Mouse (Mus musculus) inflammation-experienced regulatory T-cells, adult 6 months (primary cell): ENCODE measurements around the gene Plch2. TPM values are rescaled to one million over a fixed set of nuclear protein-coding genes. Genes with fewer than 3 reads are reported as not detected.

Experiments used
- ATAC-seq: one replicate; pipeline ENCODE4 v1.8.0; 2017
- polyA plus RNA-seq, 3 experiments: library from polyadenylated mRNA; unstranded; fragments of 100-300 nt; shearing (Covaris generic); gene quantifications; one replicate each; pipeline ENCODE4 v1.2.1; 2017

Gene Plch2
- polyA plus RNA-seq, 3 experiments from 2014 or later = not detected

DNA sequence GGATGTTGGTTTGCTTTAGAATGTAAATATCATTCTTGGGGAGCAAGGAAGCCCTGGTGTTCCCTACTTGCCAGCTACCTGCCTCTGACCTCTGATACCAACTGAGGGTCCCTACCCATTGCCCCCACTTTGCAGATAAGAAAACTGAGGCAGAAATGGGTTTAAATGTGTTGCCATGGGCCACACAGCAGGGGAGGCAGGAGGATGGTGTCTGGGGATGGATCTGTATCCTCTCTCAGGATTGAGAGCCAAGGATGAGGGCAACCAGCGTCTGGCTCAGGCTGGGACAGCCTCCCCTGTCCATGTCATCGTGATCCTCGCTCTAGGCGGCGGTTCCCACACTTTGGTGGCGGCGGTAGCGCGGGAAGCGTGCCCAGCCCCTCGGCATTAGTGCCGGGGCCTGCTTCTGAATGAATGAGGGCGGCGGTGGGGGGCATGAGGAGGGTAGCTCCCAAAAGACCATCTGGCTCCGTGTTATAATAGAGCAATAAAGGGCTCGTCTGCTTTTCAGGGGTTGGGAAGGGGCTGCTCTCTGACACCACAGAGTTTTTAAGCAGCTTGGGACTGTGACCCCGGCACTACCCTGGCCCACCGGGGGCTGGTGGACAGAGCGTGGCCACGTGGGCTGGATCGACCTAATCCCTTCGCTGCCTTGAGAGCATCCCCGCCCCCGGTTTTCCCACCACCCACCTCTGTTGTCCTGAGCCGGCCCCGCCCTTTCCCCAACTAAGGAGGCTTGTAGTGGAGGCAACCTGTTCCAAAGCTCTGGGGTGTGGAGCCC, 103.9 kb downstream of the Plch2 start:
- no peak for ATAC-seq

DNA sequence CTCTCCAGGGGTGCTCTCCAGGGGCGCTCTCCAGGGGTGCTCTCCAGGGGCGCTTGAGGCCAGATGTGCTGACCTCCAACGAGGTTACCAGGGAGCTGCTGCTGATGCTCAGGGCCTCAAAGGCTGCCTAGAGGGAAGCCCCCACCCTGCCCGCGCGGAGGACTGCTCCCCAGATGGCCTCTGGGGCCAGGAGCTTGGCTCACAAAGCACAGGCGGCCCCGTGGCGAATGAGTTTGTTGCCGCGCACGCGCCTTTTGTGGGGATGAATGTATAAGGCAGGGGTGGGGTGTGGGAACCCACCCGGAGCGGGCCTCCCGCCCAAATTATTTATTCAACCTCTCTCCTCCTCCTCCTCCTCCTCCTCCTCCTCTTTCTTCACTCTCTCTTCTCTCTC, 107.0 kb downstream of the Plch2 start:
- ATAC-seq = no peak

DNA sequence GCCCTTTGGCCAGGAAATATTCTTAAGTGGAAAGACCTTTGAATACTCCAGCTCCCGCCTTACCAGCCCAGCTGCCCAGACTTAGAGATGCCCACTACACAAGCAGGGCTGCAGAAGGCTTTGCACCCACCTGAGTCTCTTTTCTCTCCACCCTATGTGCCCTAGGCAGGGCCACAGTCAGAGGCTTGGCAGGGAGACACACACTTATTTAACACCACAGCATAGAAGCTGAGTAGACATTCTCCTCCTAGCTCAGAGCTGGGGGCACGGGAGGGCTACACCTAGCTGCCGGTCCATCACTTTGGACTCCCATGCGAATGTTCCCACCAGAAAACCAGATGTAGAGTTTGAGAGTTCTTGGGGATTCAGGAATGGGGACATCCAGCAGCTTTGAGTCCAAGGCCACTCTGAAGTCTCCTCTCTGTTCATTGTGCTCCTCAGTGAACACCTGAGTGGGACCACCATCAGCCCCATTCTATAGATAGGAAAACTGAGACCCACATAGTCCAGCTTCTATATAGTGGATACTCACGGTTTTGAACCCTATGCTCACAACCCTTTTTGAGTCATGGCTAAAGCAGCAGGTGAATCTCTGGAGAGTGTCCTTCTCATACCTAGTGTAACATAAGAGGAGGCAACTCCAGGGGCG, 107.5 kb downstream of the Plch2 start:
- no peak for ATAC-seq

DNA sequence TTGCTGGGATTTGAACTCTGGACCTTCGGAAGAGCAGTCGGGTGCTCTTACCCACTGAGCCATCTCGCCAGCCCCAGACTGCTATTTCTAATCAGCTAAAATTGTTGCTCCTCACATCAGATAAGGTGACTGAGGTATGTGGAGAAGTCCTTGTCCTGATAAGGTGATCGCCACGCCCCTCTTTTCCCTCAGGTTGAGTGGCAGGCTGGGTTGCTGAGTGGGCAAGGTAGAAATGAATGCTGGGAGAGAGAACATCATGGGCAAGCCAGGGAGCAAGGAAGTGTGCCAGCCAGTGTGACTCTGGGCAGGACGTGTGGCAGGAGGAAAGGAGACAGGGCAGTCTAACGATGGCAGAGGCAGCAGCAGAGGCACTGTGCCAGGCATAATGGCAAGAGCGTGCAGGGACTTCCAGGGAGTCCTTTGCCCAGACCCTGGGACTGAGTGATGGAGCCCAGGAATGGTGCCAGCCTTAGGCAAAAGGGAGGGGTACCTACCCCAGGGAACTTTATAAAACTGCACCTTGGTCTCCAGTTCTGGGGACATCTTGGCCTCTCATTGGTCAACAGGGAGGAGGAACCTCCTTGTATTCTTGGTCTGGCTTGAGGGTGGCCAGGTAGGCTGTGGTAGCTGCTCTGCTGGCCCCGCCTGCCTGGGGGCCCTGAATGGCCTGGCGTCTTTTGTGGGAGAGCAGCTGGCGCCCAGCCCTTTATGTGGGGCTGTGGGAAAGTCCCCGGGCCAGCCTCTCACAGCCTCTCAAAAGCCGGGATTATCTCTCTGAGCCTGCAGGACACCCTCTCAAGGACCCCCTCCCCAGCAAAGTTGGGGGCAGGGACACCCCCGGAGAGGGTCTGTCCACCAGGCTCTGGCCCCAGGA, 108.3 kb downstream of the Plch2 start:
- ATAC-seq = no peak

DNA sequence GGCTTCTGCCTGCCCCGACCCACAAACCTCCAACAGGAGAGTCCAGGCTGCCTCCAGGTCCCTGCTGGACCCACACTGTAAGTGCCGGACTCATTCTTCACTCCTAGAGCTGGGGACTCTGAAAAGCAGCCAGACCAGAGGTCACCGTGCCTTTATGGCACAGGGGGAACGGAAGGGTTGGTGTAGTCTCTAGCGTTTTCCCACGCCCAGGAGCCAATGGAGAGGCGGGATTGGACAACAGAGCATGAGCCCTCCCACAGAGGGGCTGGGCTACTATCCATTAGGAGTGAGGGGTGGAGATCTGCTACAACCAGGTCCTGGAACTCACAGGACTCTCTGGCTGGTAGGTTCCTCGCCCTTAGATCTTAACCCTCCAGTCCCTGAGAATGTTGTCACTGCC, 110.3 kb downstream of the Plch2 start:
- no peak for ATAC-seq

DNA sequence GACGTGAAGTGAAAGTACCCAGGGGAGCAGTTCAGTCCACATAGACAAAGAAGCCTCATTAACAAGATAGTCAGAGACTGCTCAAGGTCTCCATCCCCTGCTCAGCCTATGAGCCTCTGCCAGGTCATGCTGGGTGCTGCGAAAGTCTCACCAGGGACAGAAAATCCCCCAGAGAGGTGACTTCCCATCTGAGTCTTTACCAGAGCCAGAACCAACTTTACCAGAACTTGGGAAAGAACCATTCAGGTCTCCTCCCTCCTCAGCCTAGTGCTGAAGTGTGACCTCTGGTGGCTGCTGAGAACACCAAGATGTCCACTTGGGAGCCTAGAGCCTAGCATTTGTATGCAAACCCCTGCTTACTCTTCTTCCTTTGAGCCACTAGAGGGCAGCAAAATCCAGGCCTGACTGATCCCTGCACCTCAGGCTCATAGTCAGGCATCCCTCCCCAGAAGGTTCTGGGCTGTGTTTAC, 112.4 kb downstream of the Plch2 start:
- peak; percentile 63 for ATAC-seq

DNA sequence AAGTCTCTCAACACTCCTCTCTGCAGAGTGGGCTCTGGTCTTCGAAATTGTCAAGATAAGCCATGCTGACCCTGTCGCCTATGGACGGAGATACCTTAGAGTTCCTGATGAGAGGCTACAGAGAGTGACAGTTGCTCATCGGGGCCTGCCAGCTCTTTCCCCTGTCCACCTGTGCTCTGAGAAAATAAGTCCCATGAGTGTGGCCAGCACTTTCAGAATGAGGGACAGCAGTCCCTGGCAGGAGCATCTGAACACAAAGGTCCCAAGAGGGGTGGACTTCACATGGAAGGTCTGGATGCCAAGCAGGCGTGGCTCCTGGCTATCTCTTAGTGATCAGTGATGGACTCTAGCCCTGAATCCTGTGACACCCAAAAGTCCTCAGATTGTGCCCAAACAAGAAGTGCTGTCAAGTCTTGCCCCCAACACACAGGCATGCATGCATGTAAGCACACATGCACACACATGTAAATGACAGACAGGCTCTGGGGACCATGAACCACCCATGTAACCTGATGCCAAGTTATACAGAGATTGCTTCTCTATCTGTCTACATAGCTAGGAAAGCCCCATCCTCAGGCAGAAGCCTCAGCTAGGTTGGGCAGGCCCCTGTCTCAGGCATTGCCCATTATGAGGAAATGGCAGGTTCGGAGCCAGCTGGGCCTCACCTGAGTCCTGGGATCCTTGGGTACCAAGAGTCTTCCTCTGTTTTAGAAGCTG, 113.1 kb downstream of the Plch2 start:
- peak; percentile 8 for ATAC-seq

DNA sequence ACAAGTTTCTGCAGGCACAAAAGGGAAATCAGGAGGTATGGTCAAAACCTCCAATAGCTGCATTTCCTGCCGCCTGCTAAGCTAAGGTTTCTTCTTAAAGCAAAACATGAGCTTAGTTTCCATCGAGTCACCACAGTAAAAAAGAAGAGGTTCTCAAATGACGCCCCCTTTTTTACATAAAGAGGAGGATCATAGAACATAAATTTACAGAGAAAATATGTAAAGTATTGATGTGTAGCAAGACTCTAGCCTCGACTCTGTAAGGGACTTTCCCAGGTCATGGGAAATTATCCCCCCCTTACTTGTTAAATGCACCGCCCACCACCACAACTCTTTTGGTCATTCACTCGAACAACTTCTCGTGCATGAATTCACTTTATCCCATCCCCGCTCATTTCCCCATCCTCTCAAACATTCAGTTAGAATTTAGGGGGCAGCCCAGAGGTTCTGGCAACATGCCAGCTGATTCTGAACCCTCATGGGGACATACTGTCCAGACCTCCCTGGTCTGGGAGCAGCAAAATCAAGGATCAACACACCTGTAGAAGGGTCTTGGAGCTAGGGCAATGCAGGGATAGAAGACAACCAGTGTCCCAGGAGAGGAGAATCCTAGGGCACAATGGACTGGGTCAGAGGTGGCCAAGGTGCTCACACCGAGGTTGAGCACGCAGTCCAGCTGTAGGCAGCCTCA, 113.8 kb downstream of the Plch2 start:
- peak; percentile 72 for ATAC-seq

DNA sequence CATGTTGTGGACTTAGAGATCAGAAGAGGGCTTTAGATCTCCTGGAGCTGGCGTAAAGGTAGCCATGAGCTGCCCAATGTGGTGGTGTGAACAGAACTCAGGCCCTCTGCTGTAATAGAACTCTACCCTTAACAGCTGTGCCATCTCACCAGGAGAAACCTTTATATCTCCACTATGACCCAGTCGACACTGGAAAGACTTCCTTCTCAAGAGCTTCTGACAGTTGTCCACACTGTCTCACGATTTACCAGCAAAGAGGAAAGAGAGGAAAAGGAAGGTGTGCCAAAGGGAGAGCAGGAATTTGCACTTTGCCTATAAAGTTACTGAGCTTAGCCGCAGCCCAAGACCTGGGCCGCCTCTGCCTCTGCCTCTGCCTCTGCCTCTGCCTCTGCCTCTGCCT, 114.8 kb downstream of the Plch2 start:
- no peak for ATAC-seq

DNA sequence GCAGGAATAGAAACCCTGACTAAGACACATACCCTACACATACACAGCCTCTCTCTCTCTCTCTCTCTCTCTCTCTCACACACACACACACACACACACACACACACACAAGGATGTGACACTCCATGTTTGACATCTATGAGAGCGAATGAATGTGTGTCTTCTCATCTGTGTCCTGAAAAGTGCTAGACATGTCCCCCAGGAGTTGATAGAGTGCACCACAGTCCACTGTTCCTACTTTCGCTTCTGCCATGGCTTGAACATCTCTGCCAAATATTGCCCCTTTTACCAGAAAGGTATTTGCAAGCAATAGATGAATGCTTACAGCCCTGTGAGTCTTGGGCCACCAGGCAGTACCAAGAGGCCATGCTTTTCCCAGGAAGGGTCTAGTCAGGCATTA, 116.4 kb downstream of the Plch2 start:
- ATAC-seq = no peak

DNA sequence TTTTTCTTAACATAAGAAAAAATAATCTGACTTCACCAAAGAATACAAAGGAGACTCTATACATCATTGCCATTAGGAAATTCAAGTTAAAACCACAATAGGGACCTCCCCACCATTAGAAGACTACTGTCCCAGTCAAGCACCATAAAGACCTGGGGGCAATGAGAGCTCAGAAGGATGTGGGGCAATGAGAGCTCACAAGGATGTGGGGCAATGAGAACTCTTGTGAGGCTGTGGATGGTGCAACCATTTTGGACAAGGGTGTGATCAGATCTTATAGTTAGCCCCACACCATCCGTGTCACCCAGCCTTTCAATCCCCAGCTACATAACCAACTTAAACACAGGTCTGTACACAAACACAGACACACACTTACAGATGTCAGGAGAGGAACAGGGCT, 118.8 kb downstream of the Plch2 start:
- no peak for ATAC-seq

DNA sequence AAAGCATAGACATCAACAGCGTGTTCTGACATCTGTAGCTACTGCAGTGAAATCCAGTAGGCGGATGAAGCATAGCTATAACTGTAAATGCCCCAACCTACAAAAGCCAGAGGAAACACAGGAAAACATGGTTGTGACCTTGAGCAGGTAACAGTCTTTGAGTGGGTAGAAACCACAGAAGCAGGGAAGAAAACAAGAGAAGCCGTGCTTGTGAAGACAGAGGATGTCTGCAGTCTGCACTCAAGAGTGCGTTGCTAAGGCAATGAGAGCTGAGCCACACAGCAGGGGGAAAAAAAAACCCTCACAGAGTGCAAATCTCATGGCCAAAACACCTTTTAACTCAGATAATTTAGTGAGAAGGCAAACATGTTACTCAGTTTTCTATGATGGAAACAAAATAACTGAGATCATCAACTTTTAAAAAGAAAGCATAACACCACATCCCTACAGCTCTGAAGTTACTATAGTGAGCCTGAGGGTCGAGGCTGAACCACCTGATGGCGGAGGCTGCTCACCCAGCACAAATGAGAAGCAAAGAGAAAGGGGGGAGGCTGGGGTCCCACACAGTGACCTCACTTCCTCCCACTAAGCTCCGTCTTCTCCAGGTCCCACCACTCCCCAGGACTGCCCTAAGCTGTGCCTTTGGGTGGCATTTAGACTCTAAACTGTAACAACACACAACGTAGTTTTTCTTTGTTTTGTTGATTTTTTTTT, 119.9 kb downstream of the Plch2 start:
- peak; percentile 86 for ATAC-seq

DNA sequence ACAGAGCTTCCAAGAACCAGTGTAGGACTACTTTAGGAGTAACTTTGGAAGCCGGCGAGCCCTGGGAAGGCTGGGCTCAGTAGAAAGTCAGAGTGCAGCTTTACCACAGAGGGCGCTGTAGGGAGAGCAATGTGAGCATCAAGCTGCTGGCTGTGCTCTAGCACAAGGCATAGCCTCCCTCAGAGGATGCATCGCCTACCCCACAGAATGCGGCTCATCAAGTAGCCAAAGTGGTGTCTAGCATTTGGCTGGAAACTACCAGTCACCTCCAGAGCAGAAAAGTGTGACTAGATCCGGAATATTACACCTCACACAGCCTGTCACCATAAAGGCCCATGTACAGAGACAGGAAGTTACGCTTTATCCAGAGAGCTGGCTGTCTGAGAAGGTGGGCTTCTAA, 120.8 kb downstream of the Plch2 start:
- ATAC-seq = peak; percentile 56

DNA sequence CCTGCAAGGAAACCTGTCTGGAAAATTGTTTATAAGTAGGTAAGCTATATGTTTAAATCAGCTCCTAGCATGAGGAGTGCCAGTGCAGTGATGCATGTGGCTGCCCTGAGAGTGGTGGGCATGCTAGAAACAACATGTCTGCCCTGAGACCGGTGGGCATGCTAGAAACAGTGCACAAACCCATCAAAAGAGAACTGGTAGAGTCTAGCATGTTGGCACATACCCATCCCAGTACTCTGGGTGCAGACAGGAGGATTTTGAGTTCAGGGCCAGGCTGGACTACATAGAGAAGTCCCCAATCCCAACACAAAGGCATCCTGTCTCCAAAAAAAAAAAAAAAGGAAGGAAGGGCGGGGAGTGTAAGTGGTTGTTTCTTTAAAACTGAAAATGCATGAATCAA, 121.8 kb downstream of the Plch2 start:
- no peak for ATAC-seq

DNA sequence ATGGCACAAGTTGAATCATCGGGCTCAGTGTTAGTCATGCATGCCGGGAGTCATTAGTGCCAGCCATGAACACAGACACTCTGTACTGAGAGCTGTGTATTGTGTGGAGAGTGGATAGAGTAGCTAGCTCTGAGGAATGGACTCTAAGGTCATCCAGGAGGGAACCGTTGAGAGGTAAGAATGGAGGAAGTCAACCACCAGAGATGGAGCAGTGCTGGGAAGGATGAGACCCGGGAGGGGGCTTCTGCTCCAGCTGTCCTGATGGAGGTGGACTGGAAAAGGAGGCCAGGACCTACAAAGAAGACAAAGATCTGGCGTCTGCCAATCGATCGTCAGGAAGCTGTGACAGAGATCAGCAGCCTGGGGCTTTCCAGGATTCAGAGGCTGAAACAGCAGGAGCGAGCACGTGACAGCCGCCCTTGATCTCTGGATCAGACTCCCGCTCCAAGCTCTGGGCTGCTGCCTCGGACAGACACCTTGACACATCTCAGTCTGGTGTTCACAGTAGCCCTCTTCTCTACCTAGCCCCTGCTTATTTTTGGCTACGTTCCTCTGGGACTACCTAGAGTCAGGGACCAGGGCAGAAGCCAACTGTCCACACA, 123.2 kb downstream of the Plch2 start:
- no peak for ATAC-seq

Other genes with a start within 250 kb of the Plch2 start
- not detected for gene Ttc34, start 219.3 kb downstream of the Plch2 start, polyA plus RNA-seq
- not detected for gene Mmel1, start 187.2 kb downstream of the Plch2 start, polyA plus RNA-seq
- 10 to 100 TPM in 2 of 3 experiments, 1 to 10 TPM in 1; 2.8 to 17.4 (median 15.1) TPM for gene Fam213b, start 157.6 kb downstream of the Plch2 start, polyA plus RNA-seq
- 100 to 1,000 TPM in 2 of 3 experiments, 10 to 100 TPM in 1; 10.2 to 157 (median 117) TPM for gene Tnfrsf14, start 128.2 kb downstream of the Plch2 start, polyA plus RNA-seq
- gene Hes5, start 95.9 kb downstream of the Plch2 start, polyA plus RNA-seq = 1 to 10 TPM in 2 of 3 experiments, not detected in 1; 1.2 to 1.3 TPM
- gene Pank4, start 92.7 kb downstream of the Plch2 start, polyA plus RNA-seq = 10 to 100 TPM; 22.1 to 59.6 (median 49.1) TPM
- gene Pex10, start 10.2 kb upstream of the Plch2 start, polyA plus RNA-seq = 1 to 10 TPM; 5.8 to 8.7 (median 7.2) TPM
- 100 to 1,000 TPM; 101 to 140 (median 102) TPM for gene Rer1, start 29.6 kb upstream of the Plch2 start, polyA plus RNA-seq
- 1 to 10 TPM in 2 of 3 experiments, under 1 TPM in 1; 0.79 to 2.1 (median 1.7) TPM for gene Morn1, start 29.8 kb upstream of the Plch2 start, polyA plus RNA-seq
- gene Ski, start 165.8 kb upstream of the Plch2 start, polyA plus RNA-seq = 10 to 100 TPM; 10.7 to 26.8 (median 26.8) TPM
- gene Faap20, start 193.0 kb upstream of the Plch2 start, polyA plus RNA-seq = 10 to 100 TPM; 44.3 to 57.3 (median 51.6) TPM